Mouse (Mus musculus) forebrain, embryonic 13.5 days (tissue): ENCODE measurements at regions not wholly inside any gene's neighbourhood (a gene's known extent, or its start where the extent isn't known, plus 50 kb on each side); places are given as distances from the start of the nearest gene placed in this dataset.
A peak's percentile ranks its signal among the peaks of the same experiment; 100 is the strongest.

Source experiments
- ATAC-seq: fragments of 200-750 bp; cut with Nextera tagmentation; 2 replicates; pipeline ENCODE4 v1.8.0; 2017
- H3K27ac ChIP-seq: fragments of 300-500 bp; sonication (generic); 2 replicates; pipeline ENCODE4 v1.5.1; 2015; ENCODE audit warnings: inconsistent platforms, mild to moderate bottlenecking, moderate library complexity
- H3K27me3 ChIP-seq: fragments of 300-500 bp; sonication (generic); 2 replicates; pipeline ENCODE4 v1.6.1; 2015; ENCODE audit warnings: mild to moderate bottlenecking, inconsistent platforms
- H3K36me3 ChIP-seq: fragments of 300-500 bp; sonication (generic); 2 replicates; pipeline ENCODE4 v1.6.1; 2015; ENCODE audit warnings: mild to moderate bottlenecking, inconsistent platforms; ENCODE audit not compliant: poor library complexity, severe bottlenecking
- H3K4me1 ChIP-seq: fragments of 300-500 bp; sonication (generic); 2 replicates; pipeline ENCODE4 v1.6.1; 2015; ENCODE audit warnings: inconsistent platforms
- H3K4me2 ChIP-seq: fragments of 300-500 bp; sonication (generic); 2 replicates; pipeline ENCODE4 v1.6.1; 2015; ENCODE audit warnings: inconsistent platforms, mild to moderate bottlenecking, moderate library complexity
- H3K4me3 ChIP-seq: fragments of 300-500 bp; sonication (generic); 2 replicates; pipeline ENCODE4 v1.5.1; 2015; ENCODE audit warnings: mild to moderate bottlenecking, inconsistent platforms
- H3K9ac ChIP-seq: fragments of 300-500 bp; sonication (generic); 2 replicates; pipeline ENCODE4 v1.6.1; 2015; ENCODE audit warnings: mild to moderate bottlenecking, inconsistent platforms
- H3K9me3 ChIP-seq: fragments of 300-500 bp; sonication (generic); replicated peaks from 2 replicates; pipeline ENCODE4 v1.6.1; 2016; ENCODE audit warnings: inconsistent platforms
- WGBS: fragments of 180-500 bp; shearing (Covaris S2); methylation state at CpG from one replicate; pipeline ENCODE4 v1.1.7; 2015; 5-methylcytosine and 5-hydroxymethylcytosine counted together

GRCm38 (mm10) chr13:105503657-105504056 is 60.2 kb downstream of the Htr1a start:
- Histone ChIP-seq H3K36me3 (no peaks in the 10 kb centered on the region), H3K27ac (no peak overlapping the region), H3K27me3 (no peaks in the 10 kb centered on the region), H3K4me3 (no peak overlapping the region), H3K9ac (no peak overlapping the region), H3K9me3 (no peaks in the 10 kb centered on the region), H3K4me1 (no peaks in the 10 kb centered on the region), H3K4me2 (no peak overlapping the region)
- no peak for ATAC-seq
- WGBS = 94% methylated on average over 2 of the region's 2 CpGs

GRCm38 (mm10) chr13:105537981-105538680 is 94.7 kb downstream of the Htr1a start:
- under 1% methylated on average over 3 of the region's 3 CpGs for WGBS
- Histone ChIP-seq H3K27ac (no peak overlapping the region), H3K4me3 (no peak overlapping the region), H3K36me3 (no peaks in the 10 kb centered on the region), H3K4me2 (no peak overlapping the region), H3K9ac (no peak overlapping the region), H3K4me1 (no peaks in the 10 kb centered on the region), H3K27me3 (no peaks in the 10 kb centered on the region), H3K9me3 (no peaks in the 10 kb centered on the region)
- peak; percentile 97 for ATAC-seq

- Histone ChIP-seq H3K9ac (no peak overlapping the region), H3K9me3 (no peaks in the 10 kb centered on the region), H3K4me3 (no peak overlapping the region), H3K4me1 (no peaks in the 10 kb centered on the region), H3K36me3 (no peaks in the 10 kb centered on the region), H3K4me2 (no peak overlapping the region), H3K27ac (no peak overlapping the region), H3K27me3 (no peaks in the 10 kb centered on the region)
- no peak for ATAC-seq
- 82% methylated on average over 1 of the region's 1 CpGs for WGBS
These were observed 129.8 kb downstream of the Htr1a start for GRCm38 (mm10) chr13:105573248-105573647.

- ATAC-seq = no peak
These were observed 163.0 kb downstream of the Htr1a start for GRCm38 (mm10) chr13:105606450-105606849.

GRCm38 (mm10) chr13:105619308-105619707 is 175.9 kb downstream of the Htr1a start:
- 34% methylated on average over 1 of the region's 1 CpGs for WGBS

More at GRCm38 (mm10) chr13:105606450-105606849, 163.0 kb downstream of the Htr1a start:
- 80% methylated on average over 2 of the region's 2 CpGs for WGBS
- Histone ChIP-seq H3K27ac (no peak overlapping the region), H3K27me3 (no peaks in the 10 kb centered on the region), H3K36me3 (no peaks in the 10 kb centered on the region), H3K4me3 (no peak overlapping the region), H3K4me1 (no peaks in the 10 kb centered on the region), H3K9me3 (no peaks in the 10 kb centered on the region), H3K9ac (no peak overlapping the region), H3K4me2 (no peak overlapping the region)

GRCm38 (mm10) chr13:105620867-105621266 is 177.4 kb downstream of the Htr1a start:
- Histone ChIP-seq H3K9me3 (no peaks in the 10 kb centered on the region), H3K27me3 (no peaks in the 10 kb centered on the region), H3K4me2 (no peak overlapping the region), H3K9ac (no peak overlapping the region), H3K4me3 (no peak overlapping the region), H3K27ac (no peak overlapping the region), H3K4me1 (no peaks in the 10 kb centered on the region), H3K36me3 (no peaks in the 10 kb centered on the region)
- 83% methylated on average over 1 of the region's 1 CpGs for WGBS
- ATAC-seq = peak; percentile 19; the same call in 1 of the 2 replicates

More at GRCm38 (mm10) chr13:105619308-105619707, 175.9 kb downstream of the Htr1a start:
- Histone ChIP-seq H3K27me3 (no peaks in the 10 kb centered on the region), H3K9ac (no peak overlapping the region), H3K27ac (no peak overlapping the region), H3K4me3 (no peak overlapping the region), H3K4me2 (no peak overlapping the region), H3K4me1 (no peaks in the 10 kb centered on the region), H3K36me3 (no peaks in the 10 kb centered on the region), H3K9me3 (no peaks in the 10 kb centered on the region)
- no peak for ATAC-seq

- H3K36me3 ChIP-seq = no peaks in the 10 kb centered on the region
- H3K27me3 ChIP-seq = no peaks in the 10 kb centered on the region
- no peaks in the 10 kb centered on the region for H3K4me1 ChIP-seq
- ATAC-seq = no peak
- H3K4me3 ChIP-seq = no peak overlapping the region
- H3K9me3 ChIP-seq = no peaks in the 10 kb centered on the region
- no peak overlapping the region for H3K27ac ChIP-seq
- no peak overlapping the region for H3K9ac ChIP-seq
- 80% methylated on average over 5 of the region's 5 CpGs for WGBS
- H3K4me2 ChIP-seq = no peak overlapping the region
These were observed 185.2 kb downstream of the Htr1a start for GRCm38 (mm10) chr13:105628618-105629017.

GRCm38 (mm10) chr13:105648617-105649016 is 205.2 kb downstream of the Htr1a start:
- Histone ChIP-seq H3K36me3 (no peaks in the 10 kb centered on the region), H3K4me1 (no peaks in the 10 kb centered on the region), H3K27me3 (no peaks in the 10 kb centered on the region), H3K9ac (no peak overlapping the region), H3K4me3 (no peak overlapping the region), H3K27ac (no peak overlapping the region), H3K4me2 (no peak overlapping the region), H3K9me3 (no peaks in the 10 kb centered on the region)
- no peak for ATAC-seq
- 83% methylated on average over 3 of the region's 3 CpGs for WGBS
